Mouse (Mus musculus) T-cell, adult 2 months (primary cell): Measurements from ENCODE around the gene Car6.

ENCODE experiments used
- DNase-seq: peaks from one replicate; pipeline ENCODE4 v3.0.0; 2022; ENCODE audit warnings: low spot score

Car6 gene

GRCm38 (mm10) chr4:150201232-150201631 is at the start of gene Car6:
Gene Car6 (minus strand): TSS chr4:150201332.
- DNase-seq, result no peak

GRCm38 (mm10) chr4:150249731-150250270 is 48.7 kb upstream of the Car6 start:
- no peak for DNase-seq

- DNase-seq, result no peak
These were observed 47.8 kb upstream of the Car6 start for GRCm38 (mm10) chr4:150248917-150249316.

DNA sequence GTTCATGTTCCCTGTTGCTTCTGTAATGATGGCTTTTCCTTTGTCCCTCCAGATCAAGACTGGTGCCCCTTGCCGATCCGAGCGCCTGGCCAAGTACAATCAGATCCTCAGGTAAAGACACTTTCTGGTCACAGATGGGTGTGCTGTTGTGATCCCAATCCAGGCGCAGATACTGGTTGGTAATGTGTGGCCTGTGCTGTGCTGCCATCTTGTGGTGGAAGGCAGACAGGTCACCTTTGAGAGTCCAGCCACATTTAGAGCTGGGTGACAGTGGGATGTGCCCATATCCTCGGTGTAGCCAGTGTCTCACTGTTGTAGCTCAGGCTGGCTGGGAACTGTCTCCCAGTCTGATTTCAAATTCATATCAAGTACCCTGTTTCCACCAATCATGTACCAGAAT is 46.9 kb upstream of the Car6 start:
- DNase-seq, result peak; percentile 67

GRCm38 (mm10) chr4:150245876-150246275 is 44.7 kb upstream of the Car6 start:
- DNase-seq, result no peak

DNA sequence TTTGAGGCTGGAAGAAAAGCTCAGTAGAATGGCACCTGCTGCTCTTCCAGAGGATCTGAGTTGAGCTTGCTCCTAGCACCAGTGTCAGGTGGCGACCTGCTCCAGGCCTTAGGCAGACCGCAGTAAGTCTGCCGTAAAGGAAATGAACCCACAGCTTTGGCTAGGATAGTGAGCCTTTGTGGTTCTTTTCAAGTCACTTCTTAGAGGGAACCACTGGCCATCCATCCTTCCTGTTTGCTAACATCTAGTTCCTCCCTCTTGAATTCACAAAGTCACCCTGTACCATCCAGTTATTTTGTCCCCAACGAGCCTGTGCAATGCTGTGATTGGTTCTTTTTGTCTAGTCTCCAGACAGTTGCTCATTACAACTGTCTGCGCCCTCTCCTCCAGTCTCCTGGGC is 41.6 kb upstream of the Car6 start:
- DNase-seq, result peak; percentile 19

DNA sequence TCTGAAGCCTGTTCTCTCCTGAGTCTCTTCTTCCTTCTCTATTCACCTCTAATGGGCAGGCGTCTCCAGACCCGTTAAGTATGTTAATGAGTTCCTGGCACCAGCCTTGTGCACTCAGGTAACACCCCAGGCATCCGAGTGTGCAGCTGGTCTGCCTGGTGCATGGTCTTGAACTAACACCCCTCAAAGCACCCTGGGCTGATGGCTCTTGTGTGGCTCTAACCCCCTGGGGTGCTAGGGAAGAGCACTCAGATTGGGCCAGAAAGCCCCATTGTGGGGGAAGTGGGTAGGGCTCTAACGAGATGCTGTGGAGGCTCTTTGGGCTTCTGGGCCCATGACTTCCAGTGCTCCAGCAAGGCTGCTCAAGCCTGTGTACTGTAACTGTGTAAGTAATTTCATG is 40.6 kb upstream of the Car6 start:
- DNase-seq, result no peak

GRCm38 (mm10) chr4:150240381-150240886 is 39.3 kb upstream of the Car6 start:
- DNase-seq, result no peak

DNA sequence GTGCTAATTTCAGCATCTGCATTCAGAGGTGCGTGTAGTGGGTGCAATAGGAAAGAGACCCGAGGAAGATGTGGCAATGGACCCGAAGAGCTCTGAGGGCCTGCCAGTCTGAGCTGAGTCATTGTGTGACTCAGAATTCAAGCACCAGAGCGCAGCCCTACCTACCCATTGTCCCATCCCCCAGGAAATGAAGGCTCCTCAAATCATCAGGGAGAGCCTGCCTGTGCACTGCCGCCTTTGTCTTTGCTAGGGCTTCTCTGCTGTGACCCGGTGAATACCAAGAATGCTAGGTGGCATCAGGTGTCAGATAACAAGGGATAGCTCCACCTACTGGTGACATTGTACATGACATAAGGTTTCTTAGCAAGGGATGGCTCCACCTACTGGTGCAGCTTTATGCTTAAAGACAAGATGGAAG is 38.8 kb upstream of the Car6 start:
- peak; percentile 86 for DNase-seq

DNA sequence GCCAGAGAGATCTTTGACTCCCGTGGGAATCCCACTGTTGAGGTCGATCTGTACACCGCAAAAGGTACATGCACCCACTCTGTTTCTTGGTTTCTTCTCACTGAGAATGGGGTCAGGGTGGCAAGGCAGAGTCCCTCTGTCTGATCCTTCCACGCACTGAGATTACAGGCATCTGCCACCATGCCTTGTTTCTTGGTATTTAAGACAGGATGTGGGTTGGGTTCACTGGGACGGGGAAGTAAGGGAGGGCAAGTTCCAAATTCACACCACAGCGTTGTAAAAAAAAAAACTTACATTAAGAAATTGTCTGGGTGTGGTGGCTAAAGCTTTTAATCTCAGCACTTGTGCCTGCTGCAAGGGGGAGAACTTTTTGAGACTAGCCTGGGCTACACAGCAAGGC is 38.4 kb upstream of the Car6 start:
- DNase-seq, result peak; percentile 67

- DNase-seq, result no peak
These were observed 38.0 kb upstream of the Car6 start for GRCm38 (mm10) chr4:150239087-150239480.

DNA sequence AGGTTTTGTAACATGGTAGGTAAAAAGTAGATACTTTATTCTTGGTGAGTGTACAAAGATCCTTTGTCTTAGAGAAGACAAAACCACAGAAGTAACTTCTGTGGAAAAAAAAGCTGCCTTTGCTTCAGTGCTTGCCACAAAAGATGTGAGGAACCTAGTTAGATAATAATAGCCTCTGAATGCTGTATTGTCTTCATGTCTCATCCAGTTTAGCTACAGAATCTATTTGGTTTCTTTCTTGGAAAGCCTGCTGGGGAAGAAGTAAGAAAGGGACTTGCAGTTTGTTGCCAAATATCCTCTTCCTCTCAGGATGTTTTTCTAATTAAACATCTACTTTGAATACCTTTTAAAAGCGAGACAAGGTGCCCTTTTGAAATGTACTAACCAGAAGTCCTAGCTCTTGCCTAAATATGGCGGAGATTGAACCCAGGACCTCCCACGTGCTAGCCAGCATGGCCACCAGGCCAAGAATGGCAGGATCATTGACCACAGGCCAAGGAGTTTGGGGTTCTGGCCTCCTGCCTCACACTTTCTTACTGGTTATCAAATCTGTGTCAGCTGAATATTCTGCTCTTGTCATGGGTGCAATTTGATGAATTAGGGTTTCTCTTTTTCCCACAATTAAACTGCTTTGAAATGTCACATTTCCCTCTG is 37.4 kb upstream of the Car6 start:
- no peak for DNase-seq

DNA sequence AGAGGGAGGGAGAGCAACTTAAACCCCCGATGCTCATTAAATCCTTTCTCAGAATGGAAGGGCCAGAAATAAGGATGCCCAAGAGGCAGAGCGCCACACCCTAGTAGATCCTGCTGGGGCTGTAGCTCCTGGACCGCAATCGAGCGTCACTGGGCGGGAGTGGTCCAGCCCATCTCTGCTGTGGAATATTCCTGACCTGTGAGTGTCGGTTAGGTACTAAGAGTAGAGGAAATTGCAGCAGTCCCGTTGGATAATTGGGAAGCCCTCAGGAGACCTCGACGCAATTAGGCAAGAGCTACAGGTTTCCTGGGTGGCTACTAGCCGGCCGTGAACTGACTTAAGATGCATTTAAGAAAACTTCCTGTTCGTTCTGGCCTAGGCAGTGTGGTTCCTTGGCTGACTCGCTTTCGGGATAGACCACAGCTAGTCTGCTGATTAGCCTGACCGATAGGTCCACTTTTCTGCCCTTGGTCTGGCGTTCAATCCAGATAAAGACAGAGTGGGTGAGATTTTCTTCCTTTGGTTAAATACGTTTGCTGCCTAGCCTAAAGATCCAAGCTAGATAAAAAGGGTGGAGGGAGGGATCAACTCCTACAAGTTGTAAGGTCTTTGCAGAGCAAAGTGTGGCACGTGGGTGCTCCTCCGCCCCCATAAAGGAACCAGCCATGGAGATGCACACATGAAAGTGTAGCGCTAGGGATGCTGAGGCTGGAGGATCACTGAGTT is 36.7 kb upstream of the Car6 start:
- peak; percentile 23 for DNase-seq

GRCm38 (mm10) chr4:150236521-150237481 is 35.7 kb upstream of the Car6 start, which contains the start of gene Eno1:
Gene Eno1 (plus strand): TSS chr4:150236721.
- DNase-seq, result peak; percentile 88

GRCm38 (mm10) chr4:150236031-150236430 is 34.9 kb upstream of the Car6 start:
- no peak for DNase-seq

GRCm38 (mm10) chr4:150235585-150235984 is 34.5 kb upstream of the Car6 start:
- no peak for DNase-seq

- no peak for DNase-seq
These were observed 33.6 kb upstream of the Car6 start for GRCm38 (mm10) chr4:150234599-150235327.

GRCm38 (mm10) chr4:150231871-150232270 is 30.7 kb upstream of the Car6 start:
- DNase-seq, result no peak

GRCm38 (mm10) chr4:150230460-150231407 is 29.6 kb upstream of the Car6 start:
- DNase-seq, result no peak

DNA sequence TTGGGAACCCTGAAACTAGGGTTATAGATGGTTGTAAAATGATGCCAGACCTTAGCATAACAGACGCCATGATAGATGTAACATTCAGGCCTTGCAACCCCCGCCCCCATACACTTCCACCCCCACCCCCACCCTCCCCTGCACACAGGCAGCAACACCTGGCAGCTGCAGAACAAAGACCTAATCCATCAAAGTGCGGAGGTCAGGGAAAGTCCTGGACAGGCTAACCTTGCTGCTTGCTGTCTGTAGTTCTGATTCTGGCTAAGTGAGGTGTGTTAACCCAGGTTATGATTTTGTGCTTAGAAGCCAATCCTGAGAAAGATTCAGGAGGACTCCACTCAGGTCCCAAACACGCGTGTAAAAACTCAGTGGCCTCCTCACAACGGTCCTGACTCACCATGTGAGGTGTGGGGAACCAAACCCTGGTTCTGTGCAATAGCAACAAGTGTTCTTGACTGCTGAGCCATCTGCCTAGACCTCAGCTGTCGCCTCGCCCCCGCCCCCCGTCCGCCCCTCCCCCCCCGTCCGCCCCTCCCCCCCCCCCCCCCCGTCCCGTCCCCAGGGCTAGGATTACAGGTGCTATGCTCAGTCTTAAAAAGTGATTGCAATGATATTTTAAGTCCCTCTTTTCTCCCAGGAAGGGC is 28.7 kb upstream of the Car6 start:
- no peak for DNase-seq
